Mouse (Mus musculus) inflammation-experienced regulatory T-cells, adult 6 months (primary cell): Measurements from ENCODE around the gene Rora. TPM values are rescaled to one million over a fixed set of nuclear protein-coding genes. Genes with fewer than 3 reads are reported as not detected.

Source experiments
- ATAC-seq: one replicate; pipeline ENCODE4 v1.8.0; 2017
- polyA plus RNA-seq, 3 experiments: library from polyadenylated mRNA; unstranded; fragments of 100-300 nt; shearing (Covaris generic); gene quantifications; one replicate each; pipeline ENCODE4 v1.2.1; 2017

Gene Rora
- polyA plus RNA-seq, 3 experiments from 2014 or later, result 38.3 to 98.2 (median 52.9) TPM

GRCm38 (mm10) chr9:69294856-69295255 is 641.3 kb downstream of the Rora start:
- no peak for ATAC-seq

GRCm38 (mm10) chr9:69295826-69296225 is 642.2 kb downstream of the Rora start:
- ATAC-seq, result no peak

GRCm38 (mm10) chr9:69296418-69296817 is 642.8 kb downstream of the Rora start:
- no peak for ATAC-seq

- ATAC-seq, result peak; percentile 57
Observed at GRCm38 (mm10) chr9:69297766-69298375, 644.3 kb downstream of the Rora start.

- no peak for ATAC-seq
Observed at GRCm38 (mm10) chr9:69298566-69299335, 645.2 kb downstream of the Rora start.

- ATAC-seq, result no peak
Observed at GRCm38 (mm10) chr9:69299484-69299883, 645.9 kb downstream of the Rora start.

- ATAC-seq, result peak; percentile 60
Observed at GRCm38 (mm10) chr9:69300296-69300695, 646.7 kb downstream of the Rora start.

GRCm38 (mm10) chr9:69301445-69301844 is 647.9 kb downstream of the Rora start:
- no peak for ATAC-seq

- ATAC-seq, result no peak
Observed at GRCm38 (mm10) chr9:69301955-69302354, 648.4 kb downstream of the Rora start.

- no peak for ATAC-seq
Observed at GRCm38 (mm10) chr9:69302846-69303245, 649.3 kb downstream of the Rora start.

- no peak for ATAC-seq
Observed at GRCm38 (mm10) chr9:69303346-69303944, 649.9 kb downstream of the Rora start.

- ATAC-seq, result no peak
Observed at GRCm38 (mm10) chr9:69303962-69304361, 650.4 kb downstream of the Rora start.

- peak; percentile 59 for ATAC-seq
Observed at GRCm38 (mm10) chr9:69304492-69304891, 650.9 kb downstream of the Rora start.

- no peak for ATAC-seq
Observed at GRCm38 (mm10) chr9:69304991-69305390, 651.4 kb downstream of the Rora start.

GRCm38 (mm10) chr9:69306734-69307528 is 653.3 kb downstream of the Rora start:
- ATAC-seq, result no peak

GRCm38 (mm10) chr9:69307974-69308373 is 654.4 kb downstream of the Rora start:
- ATAC-seq, result no peak

- no peak for ATAC-seq
Observed at GRCm38 (mm10) chr9:69310524-69310923, 656.9 kb downstream of the Rora start.

- ATAC-seq, result no peak
Observed at GRCm38 (mm10) chr9:69313297-69313696, 659.7 kb downstream of the Rora start.

GRCm38 (mm10) chr9:69314451-69315210 is 661.0 kb downstream of the Rora start:
- ATAC-seq, result peak; percentile 82

- no peak for ATAC-seq
Observed at GRCm38 (mm10) chr9:69317527-69318115, 664.0 kb downstream of the Rora start.

- ATAC-seq, result peak; percentile 26
Observed at GRCm38 (mm10) chr9:69319434-69319833, 665.8 kb downstream of the Rora start.
